Mouse (Mus musculus): ENCODE data around the gene Eda2r.

Gene Eda2r

GRCm38 (mm10) chrX:97377065-97377421, at the start of gene Eda2r:
Eda2r (minus strand) TSS chrX:97377216.
- DNase-seq (ENCODE audit: low spot score), result peak; percentile 72

GRCm38 (mm10) chrX:97397872-97398271, 20.9 kb upstream of the Eda2r start:
- DNase-seq (ENCODE audit: low spot score), result no peak

GRCm38 (mm10) chrX:97378076-97378475, 1.1 kb upstream of the Eda2r start:
- DNase-seq (ENCODE audit: low spot score), result no peak

GRCm38 (mm10) chrX:97376321-97377064, 523 bp downstream of the Eda2r start:
- DNase-seq (ENCODE audit: low spot score), result peak; percentile 55

GRCm38 (mm10) chrX:97372826-97373225, 4.2 kb downstream of the Eda2r start:
- DNase-seq (ENCODE audit: low spot score), result no peak

GRCm38 (mm10) chrX:97369206-97369605, 7.8 kb downstream of the Eda2r start:
- DNase-seq (ENCODE audit: low spot score), result no peak

GRCm38 (mm10) chrX:97368741-97369140, 8.3 kb downstream of the Eda2r start:
- no peak for DNase-seq (ENCODE audit: low spot score)

GRCm38 (mm10) chrX:97360919-97361318, 16.1 kb downstream of the Eda2r start:
- DNase-seq (ENCODE audit: low spot score), result no peak

- DNase-seq (ENCODE audit: low spot score), result no peak
These were observed 49.1 kb downstream of the Eda2r start for GRCm38 (mm10) chrX:97327891-97328290.
